Mouse (Mus musculus): ENCODE data around the gene Tmem25. TPM values are rescaled to one million over a fixed set of nuclear protein-coding genes. Genes with fewer than 3 reads are reported as not detected.

The Tmem25 gene
- polyA plus RNA-seq (2014; fragmentation: Illumina TruSeq; extraction: RNeasy Lipid Tissue Mini Kit (QIAGEN cat#74804); ENCODE audit: low read depth, low replicate concordance): 3.0 TPM

GRCm38 (mm10) chr9:44799102-44799957 is at the start of gene Tmem25:
TSS of gene Tmem25 (minus strand) at chr9:44799307.

GRCm38 (mm10) chr9:44802808-44803450 is 3.8 kb upstream of the Tmem25 start, which contains the start of gene Ttc36:
TSS of gene Ttc36 (minus strand) at chr9:44803072.

GRCm38 (mm10) chr9:44767101-44768028 is 31.7 kb downstream of the Tmem25 start, which contains the start of the genes Arcn1 and Ift46:
TSS of gene Arcn1 (minus strand) at chr9:44767845.
TSS of gene Ift46 (plus strand) at chr9:44767908.

Other genes starting within 250 kb of the Tmem25 start
- gene Cxcr5, start 237.4 kb downstream of the Tmem25 start, polyA plus RNA-seq (2014; fragmentation: Illumina TruSeq; extraction: RNeasy Lipid Tissue Mini Kit (QIAGEN cat#74804); ENCODE audit: low read depth, low replicate concordance): 0.62 TPM
- 79.5 TPM for gene Ddx6, start 194.4 kb downstream of the Tmem25 start, polyA plus RNA-seq (2014; fragmentation: Illumina TruSeq; extraction: RNeasy Lipid Tissue Mini Kit (QIAGEN cat#74804); ENCODE audit: low read depth, low replicate concordance)
- gene Treh, start 126.1 kb downstream of the Tmem25 start, polyA plus RNA-seq (2014; fragmentation: Illumina TruSeq; extraction: RNeasy Lipid Tissue Mini Kit (QIAGEN cat#74804); ENCODE audit: low read depth, low replicate concordance): not detected
- gene Phldb1, start 64.1 kb downstream of the Tmem25 start, polyA plus RNA-seq (2014; fragmentation: Illumina TruSeq; extraction: RNeasy Lipid Tissue Mini Kit (QIAGEN cat#74804); ENCODE audit: low read depth, low replicate concordance): 61.1 TPM
- gene Arcn1, start 31.5 kb downstream of the Tmem25 start, polyA plus RNA-seq (2014; fragmentation: Illumina TruSeq; extraction: RNeasy Lipid Tissue Mini Kit (QIAGEN cat#74804); ENCODE audit: low read depth, low replicate concordance): 107 TPM
- 62.7 TPM for gene Ift46, start 31.4 kb downstream of the Tmem25 start, polyA plus RNA-seq (2014; fragmentation: Illumina TruSeq; extraction: RNeasy Lipid Tissue Mini Kit (QIAGEN cat#74804); ENCODE audit: low read depth, low replicate concordance)
- gene Ttc36, start 3.8 kb upstream of the Tmem25 start, polyA plus RNA-seq (2014; fragmentation: Illumina TruSeq; extraction: RNeasy Lipid Tissue Mini Kit (QIAGEN cat#74804); ENCODE audit: low read depth, low replicate concordance): 2.3 TPM
- gene Kmt2a, start 82.0 kb upstream of the Tmem25 start, polyA plus RNA-seq (2014; fragmentation: Illumina TruSeq; extraction: RNeasy Lipid Tissue Mini Kit (QIAGEN cat#74804); ENCODE audit: low read depth, low replicate concordance): 12.5 TPM
- 562 TPM for gene Atp5l, start 121.4 kb upstream of the Tmem25 start, polyA plus RNA-seq (2014; fragmentation: Illumina TruSeq; extraction: RNeasy Lipid Tissue Mini Kit (QIAGEN cat#74804); ENCODE audit: low read depth, low replicate concordance)
- gene Ube4a, start 166.3 kb upstream of the Tmem25 start, polyA plus RNA-seq (2014; fragmentation: Illumina TruSeq; extraction: RNeasy Lipid Tissue Mini Kit (QIAGEN cat#74804); ENCODE audit: low read depth, low replicate concordance): 36.0 TPM
- 1.6 TPM for gene Cd3g, start 181.1 kb upstream of the Tmem25 start, polyA plus RNA-seq (2014; fragmentation: Illumina TruSeq; extraction: RNeasy Lipid Tissue Mini Kit (QIAGEN cat#74804); ENCODE audit: low read depth, low replicate concordance)
- 1.3 TPM for gene Cd3d, start 182.5 kb upstream of the Tmem25 start, polyA plus RNA-seq (2014; fragmentation: Illumina TruSeq; extraction: RNeasy Lipid Tissue Mini Kit (QIAGEN cat#74804); ENCODE audit: low read depth, low replicate concordance)
- gene Cd3e, start 210.3 kb upstream of the Tmem25 start, polyA plus RNA-seq (2014; fragmentation: Illumina TruSeq; extraction: RNeasy Lipid Tissue Mini Kit (QIAGEN cat#74804); ENCODE audit: low read depth, low replicate concordance): 1.5 TPM
- 30.8 TPM for gene Mpzl2, start 240.5 kb upstream of the Tmem25 start, polyA plus RNA-seq (2014; fragmentation: Illumina TruSeq; extraction: RNeasy Lipid Tissue Mini Kit (QIAGEN cat#74804); ENCODE audit: low read depth, low replicate concordance)

Data from adipose tissue, adult 10 weeks (tissue).